Mouse (Mus musculus) frontal cortex, postnatal 25 days (tissue): ENCODE results near the gene Gm45711.
"Not testable (repeated sequence)": the region's sequence is repeated elsewhere in the genome, so short reads cannot be mapped to it uniquely, and the experiment has no call there.

Source experiments
- DNase-seq, 2 experiments: peaks; one replicate each; pipeline ENCODE4 v3.0.0; 2022; ENCODE audit warnings: low spot score in 2 of 2

Gm45711 gene

DNA sequence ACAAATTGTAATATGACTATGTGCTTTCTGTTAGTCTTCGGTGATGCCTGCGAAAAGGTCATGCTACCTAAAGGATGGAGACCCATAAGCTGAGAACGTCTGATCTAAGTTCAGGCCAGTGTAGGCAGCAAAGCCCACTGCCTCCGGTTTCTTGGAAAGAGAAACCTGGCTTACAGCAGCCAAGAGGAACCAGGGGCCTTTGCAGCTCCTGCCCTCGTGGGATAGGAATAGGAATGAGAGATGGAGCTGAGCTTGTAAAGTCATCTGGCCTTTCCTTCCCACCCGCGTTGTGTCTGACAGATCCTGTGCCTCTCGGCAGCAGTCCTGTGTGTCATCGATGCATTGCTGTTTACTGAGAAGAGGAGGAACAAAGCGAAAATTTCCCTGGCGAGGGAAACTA is 11.4 kb upstream of the Gm45711 start, which contains the start of gene Gm11020:
TSS of gene Gm11020 (plus strand) at position 301 of the 400 bp plus-strand sequence.
- not testable (repeated sequence) for DNase-seq

DNA sequence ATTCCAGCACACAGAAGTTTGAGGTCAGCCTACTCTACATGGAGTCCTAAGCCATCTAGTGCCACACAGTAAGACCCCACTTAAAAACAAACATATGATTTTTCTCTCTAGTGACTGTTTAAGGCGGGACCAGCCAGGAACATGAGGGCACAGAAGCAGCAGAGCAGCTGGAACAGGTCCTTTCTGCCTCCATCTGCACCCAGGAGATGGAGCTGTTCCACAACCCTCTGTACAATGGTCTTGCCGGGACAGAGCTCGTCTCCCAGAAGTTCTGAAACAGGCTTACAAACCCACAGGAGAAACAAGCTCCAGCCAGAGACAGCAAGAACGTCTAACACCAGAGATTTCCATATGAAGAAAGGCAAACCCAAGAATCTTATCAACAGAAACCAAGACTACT is 3.4 kb upstream of the Gm45711 start:
- DNase-seq, result no peak

DNA sequence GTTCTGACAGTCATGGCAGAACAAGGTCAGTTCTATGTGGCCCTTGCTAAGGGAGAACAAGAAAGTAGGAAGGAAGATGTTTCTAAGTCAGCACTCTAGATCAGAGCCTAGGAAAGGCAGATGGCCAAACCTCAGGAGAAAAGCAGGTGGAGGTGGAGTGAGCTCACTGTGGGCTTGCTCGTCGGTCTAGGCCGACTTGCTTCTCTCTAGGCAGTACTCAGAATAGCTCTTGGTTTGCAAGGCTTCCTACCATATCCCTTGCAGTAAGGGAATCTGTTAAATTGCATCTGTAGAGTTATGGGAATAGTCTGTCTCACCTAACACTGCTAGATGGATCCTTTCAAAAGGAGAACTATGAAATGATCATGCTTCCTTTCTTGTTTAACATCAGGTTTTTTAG is 2.1 kb upstream of the Gm45711 start:
- not testable (repeated sequence) for DNase-seq

DNA sequence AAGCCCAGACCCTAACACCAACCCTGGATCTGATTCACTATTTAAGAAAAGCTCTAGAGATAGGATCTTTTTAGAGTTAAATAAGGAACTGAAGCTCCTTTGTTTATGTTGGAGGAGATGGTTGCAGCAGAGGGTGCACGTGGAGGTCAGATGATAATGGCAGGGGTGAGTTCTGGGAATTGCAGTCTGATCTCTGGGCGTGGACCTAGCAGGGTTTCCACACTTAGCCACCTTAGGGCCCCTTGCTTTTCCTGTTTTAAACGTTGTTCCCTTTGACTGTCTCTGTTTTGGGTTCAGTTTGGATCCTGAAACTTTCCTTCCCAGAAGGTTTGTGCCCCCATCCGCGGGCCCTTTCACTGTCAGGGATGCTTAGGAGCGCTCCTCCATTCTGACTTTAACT is 1.5 kb downstream of the Gm45711 start:
- not testable (repeated sequence) for DNase-seq

DNA sequence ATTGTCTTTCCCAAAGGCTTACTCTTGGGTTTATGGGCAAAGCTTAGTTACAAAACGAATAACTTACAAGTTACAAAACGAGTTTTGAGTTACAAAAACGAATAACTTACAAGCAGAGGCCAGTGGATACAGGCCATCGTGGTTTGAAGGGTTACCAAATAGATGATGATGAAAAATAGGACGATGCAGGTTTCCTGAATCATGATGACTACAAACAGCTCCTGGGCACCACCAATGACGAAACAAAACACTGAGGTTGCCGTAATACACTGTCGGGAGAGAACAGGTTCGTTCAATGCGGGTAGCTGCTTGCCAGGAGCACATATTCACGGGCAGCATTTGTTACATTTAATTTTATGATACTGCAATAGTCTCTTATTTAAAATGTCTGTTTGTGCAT is 4.9 kb downstream of the Gm45711 start:
- DNase-seq, result no peak

DNA sequence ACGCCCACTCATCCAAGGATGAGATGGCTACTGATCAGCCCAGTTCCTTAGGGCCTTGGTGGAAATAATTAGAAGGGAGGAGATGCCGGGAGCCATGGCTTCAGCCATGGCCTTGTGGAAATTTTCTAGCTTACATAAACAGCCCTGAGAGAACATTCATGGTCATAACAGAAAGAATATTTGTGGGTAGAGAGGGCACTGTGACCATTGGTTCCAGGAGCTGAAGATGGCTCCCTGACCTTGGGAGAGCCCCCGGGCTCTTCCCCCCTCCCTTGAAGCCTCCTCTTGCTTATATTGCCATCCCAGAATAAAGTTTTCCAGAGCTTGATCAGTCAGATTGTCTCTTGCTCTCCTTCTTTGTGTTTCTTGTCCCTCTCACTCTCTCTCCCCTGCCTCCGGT is 7.3 kb downstream of the Gm45711 start:
- not testable (repeated sequence) for DNase-seq

DNA sequence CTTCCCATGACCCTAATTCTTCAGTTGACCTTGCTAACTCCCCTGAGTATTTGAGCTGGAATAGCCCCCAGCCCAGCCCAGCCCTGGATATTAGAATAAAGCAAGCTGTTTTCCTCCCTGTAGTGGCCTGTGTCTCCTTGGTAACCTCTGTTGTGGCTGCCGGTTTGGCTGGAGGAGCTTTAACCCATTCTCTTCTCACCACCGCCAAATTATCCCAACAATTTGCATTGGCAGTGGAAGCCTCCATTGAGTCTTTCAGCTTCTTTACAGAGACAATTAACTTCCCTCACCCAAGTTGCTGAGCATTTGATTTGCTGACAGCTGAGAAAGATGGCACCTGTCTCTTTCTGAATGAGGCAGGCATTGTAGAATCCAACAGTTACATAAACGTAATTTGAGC is 8.3 kb downstream of the Gm45711 start:
- not testable (repeated sequence) for DNase-seq

DNA sequence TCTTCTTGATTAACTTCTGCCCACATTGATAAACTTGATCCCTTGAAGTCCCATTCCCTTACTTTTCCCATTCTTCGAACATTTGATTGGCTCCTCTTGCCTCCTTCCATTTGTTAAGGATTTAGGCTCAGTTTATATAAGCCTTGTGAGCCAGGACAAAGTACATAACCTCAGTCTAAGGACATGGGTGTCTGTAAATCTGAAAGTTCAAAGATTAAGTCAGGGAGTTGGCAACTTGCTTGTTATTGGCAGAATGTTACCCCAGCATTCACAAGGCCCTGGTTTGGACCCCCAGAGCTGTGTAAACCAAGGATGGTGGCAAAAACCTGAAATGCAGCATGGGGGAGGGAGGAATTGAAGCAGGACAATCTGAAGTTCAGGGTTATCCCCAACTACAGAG is 15.5 kb downstream of the Gm45711 start:
- no peak for DNase-seq

DNA sequence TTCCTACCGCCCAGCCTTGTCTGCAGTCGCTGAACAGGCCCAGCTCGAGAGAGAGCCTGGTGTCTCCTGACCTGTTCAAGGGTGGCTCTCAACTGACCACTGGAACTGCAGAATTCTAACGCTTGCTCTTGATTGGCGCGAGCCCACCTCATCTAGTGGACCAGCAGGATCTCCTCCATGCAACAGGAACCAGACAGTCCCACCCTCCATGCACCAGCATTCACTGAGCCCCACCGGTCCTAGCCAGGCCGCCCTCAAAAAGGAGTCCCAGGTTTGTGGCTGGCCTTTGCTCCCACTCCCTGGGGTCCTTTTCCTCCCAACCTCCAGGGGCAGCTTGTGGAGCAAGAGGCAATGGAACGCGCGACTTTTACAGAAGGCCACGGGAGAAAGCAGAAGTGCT is 16.8 kb downstream of the Gm45711 start, which contains the start of gene Cmtm2a:
TSS of gene Cmtm2a (minus strand) at position 101 of the 400 bp plus-strand sequence.
- not testable (repeated sequence) for DNase-seq

DNA sequence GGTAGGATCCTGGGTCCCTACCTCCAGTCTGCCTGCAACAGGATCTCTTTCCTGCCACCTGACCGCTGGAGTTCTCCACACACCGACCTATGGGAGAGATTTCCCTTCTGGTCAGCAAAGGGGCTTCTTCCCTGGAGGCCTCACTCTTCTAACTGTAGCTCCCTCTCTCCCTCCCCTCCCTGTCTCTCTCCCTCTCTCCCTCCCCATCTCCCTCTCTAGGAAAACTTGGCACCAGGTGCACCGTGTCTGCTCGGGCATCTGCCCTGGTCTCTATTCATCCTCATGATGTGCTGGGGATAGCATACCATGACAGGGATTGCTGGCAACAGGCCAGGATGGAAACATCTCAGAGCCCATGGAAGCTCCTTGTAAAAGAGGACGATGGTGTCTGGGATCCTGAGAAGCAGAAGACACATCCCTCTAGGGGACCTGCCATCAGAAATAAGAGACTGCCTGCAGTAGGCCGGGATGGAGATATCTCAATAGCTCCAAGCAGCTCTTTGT is 40.9 kb downstream of the Gm45711 start:
- no peak for DNase-seq

DNA sequence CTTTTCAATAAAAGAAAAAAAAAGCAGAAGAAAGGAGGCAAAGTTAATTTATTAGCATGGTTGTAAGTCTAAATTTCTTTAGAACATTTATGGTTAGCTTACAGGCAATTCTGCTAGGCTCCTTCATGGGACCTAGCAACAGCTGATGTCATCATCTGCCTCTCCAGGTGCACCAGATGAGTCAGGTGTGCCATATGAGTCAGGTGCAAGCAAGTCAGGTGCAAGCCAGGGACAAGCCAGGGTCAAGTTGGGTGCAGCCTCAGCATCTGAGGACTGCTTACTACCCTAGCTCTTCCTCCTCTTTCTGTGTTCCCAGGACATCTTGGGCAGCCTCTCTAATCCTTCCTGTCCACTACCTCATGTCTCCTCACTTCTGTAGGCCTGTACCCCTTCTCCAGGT is 41.5 kb downstream of the Gm45711 start:
- DNase-seq, result no peak

DNA sequence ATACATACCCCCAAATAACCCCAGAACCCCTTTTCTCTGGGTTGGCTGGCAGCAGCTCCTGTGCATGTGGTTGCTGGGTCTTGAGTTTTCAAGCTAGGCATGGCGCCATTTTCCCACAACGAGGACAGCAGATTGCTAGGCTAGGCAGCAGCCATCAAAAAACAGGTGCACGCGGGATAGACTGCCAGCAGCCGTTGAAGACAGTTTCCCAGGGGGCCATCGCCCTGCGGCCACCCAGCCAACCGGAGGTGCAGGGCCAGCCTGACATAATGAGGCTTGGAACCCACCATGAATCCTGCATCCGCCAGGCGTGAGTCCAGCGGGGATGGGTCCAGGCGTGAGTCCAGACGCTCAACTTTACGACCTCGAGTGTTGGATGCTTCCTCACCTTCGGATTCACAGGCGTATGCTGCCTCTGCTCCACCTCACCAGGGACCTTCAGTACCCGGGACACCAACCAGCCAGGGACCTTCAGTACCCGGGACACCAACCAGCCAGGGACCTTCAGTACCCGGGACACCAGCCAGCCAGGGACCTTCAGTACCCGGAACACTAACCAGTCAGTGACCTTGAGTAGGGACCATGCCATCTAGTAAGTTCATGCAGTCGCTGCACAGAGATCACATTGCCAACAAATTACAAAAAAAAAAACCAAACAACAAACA is 45.5 kb downstream of the Gm45711 start:
- not testable (repeated sequence) for DNase-seq

DNA sequence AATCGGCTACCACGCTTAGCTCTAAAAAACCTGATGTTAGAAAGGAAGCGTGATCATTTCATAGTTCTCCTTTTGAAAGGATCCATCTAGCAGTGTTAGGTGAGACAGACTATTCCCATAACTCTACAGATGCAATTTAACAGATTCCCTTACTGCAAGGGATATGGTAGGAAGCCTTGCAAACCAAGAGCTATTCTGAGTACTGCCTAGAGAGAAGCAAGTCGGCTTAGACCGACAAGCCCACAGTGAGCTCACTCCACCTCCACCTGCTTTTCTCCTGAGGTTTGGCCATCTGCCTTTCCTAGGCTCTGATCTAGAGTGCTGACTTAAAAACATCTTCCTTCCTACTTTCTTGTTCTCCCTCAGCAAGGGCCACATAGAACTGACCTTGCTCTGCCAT is 48.1 kb downstream of the Gm45711 start:
- not testable (repeated sequence) for DNase-seq

DNA sequence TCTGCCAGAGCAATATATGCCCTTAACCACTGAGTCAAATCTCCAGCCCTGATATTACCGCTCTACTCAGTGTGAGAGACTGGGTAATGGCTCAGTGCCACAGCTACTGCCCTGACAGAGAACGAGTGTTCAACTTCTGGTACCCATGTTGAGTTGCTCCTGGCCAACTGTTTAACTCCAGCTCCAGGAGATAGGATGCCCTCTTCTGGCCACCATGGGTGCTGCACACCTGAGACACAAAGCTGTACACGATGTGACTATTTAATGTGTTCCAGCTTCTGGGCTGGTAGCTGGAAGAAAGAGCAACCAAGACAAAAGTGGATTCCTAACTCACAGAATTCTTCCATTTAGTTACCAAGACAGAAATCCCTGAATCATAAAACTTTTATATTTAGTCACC is 56.9 kb downstream of the Gm45711 start:
- no peak for DNase-seq

DNA sequence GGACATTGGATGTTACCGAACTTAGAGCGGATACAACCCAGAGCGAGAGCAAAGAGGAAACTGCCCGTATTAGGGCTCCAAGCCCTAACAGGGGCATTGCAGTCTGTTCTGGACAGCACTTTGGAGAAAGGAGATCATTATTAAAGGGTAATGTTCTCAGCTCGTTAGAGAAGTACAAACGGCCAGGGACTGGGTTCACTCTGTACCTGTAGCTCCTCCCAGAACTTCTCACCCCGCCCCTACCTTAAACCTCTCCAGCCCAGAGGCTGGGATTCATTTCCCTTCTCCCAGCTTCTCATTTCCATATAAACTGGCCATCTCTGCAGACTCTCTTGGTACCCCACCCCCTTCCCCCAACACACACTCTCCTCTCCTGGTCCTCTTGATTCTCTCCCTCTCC is 58.4 kb downstream of the Gm45711 start:
- DNase-seq, result no peak

DNA sequence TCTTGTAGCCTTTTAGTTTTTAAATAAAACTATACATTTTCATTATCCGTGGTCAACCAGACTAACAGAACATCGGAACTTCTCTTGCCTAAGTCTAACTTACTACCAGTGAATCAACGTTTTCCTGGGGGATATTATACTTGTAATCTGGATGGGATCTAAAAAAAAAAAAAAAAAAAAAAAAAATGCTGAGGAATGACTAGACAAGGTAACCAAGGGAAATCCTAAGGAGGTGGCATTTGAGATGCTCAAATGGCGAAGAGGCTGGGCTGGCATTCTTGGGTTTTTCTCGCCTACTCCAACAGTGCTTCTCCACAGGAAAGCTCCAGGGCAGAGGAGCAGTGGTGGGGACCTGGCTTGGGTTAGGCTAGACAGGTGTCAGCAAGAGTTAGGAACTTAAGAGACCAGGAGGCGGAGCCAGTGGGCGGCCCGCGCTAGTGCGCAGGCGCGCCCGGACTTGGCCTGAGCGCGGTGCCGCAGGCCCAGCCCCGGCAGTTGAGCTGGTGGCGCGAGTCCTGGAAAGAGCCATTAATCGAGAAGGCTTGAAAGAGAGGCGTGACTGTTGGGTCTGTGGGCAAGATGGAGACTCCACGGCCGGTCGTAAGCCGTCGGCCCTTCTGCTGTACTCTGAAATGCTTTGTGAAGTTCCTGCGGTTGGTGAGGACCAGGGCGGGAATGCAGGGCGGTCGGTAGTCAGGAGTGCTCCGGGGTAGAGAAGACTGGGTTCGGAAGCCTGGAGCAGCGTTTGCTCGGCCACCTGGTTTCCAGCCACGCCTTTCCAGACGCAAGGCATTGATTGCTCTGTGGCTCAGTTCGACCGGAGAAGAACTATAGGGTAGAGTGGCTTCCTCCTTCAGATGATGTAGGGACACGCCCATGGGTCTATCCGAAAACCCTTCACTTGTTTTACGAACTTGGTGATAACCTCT is 59.2 kb downstream of the Gm45711 start, which contains the start of gene Cklf:
TSS of gene Cklf (plus strand) at position 423 of the 929 bp plus-strand sequence.
- DNase-seq, result peak; percentile 57 to 59

DNA sequence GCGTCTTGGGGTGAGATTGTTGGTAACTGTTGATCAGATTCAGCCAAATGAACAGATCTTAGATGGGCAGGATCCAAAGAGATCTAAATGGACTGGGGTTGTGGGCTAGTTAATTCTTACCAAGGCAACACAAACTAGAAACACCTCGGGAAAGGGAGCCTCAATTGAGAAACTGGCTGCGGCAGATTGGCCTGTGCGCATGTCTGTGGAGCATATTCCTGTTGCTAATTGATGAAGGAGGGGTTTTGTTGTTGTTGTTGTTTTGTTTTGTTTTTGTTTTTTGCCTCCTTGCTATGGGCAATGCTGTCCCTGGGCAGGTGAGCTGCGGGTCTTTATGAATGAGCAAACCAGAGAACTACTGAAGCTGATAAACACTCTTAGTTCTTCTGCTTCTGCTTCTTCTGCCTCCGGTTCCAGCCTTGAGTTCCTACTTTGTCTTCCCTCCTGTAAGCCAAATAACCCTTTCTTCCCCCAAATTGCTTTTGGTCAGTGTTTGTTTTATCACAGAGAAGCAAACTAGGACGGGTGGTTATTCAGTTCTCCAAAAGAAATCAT is 60.4 kb downstream of the Gm45711 start:
- DNase-seq, result no peak

DNA sequence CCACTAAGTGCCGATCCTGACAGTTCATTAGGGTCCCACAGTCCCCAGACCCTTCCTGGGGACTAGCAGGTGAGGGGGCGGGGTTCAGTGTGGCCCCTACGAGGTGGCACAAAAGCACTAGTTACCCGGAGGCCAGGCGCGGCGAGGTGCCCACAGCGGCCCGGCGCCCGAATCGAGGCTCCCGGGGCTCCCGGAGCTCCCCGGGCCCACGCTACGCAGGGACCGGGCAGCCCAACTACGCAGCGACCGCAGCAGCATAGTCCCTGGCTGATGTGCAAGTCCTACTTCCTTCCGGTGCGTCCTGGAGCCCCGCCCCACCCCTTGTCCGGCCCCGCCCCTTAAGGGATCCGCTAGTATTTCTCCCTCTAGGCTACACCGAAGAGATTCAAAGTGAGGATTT is 61.6 kb downstream of the Gm45711 start, which contains the start of gene Tk2:
TSS of gene Tk2 (minus strand) at position 283 of the 400 bp plus-strand sequence.
- peak; percentile 52 to 68 for DNase-seq

DNA sequence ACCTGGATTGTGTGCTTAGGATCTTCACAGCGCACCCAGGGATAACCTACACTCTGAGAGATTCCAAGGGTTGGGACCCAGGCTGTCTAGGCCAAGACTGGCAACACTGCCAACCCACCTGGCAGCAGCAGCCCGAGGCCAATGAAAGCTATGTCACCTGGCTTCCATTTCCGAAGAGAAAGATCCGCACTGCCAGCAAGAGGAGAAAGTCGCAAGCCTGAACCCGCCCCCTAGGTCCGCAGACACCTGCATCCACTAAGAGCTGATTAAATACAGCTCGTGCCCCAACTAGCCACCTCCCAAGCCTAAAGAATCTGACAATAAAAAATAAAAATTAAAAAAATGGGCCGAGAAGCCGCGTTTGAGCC is 62.0 kb downstream of the Gm45711 start:
- DNase-seq, result no peak

DNA sequence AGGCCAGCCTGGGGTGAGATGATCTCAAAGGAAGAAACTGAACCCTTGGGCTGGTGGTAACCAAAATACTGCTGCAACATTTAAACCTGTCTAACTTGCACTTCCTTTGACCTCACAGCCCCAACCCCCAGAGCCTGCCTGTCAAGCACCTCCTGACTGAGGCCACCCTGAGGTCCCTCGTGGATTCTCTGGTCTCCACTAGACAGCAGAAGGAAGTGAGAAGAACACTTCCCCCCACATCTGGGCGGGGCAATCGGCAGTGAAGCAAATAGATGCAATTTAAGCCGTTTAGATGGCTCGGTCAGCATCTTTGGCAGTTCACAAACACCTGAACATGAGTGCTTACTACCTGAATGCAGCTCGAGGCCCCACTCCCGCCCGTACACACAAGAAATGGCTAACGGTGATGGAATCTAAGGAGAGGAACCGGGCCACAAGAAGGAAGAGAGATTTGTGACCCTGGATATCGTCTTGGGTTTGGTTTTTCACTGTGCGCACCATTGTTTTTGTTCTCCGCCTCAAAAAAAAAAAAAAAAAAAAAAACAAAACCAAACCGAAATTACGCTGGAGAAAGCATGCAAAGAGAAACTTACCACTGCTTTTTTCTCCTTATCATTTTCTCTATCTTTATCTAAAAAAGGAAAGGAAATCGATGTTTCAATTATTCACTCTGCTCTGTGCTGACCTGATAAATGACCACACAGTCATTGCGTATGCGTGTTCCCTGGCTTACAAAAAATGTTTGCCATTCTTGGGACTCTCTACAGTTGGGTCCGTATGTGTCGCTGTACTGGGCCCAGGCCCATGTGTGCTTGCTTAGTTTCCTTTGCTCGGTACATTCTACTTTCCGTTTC is 62.6 kb downstream of the Gm45711 start:
- DNase-seq, result no peak

DNA sequence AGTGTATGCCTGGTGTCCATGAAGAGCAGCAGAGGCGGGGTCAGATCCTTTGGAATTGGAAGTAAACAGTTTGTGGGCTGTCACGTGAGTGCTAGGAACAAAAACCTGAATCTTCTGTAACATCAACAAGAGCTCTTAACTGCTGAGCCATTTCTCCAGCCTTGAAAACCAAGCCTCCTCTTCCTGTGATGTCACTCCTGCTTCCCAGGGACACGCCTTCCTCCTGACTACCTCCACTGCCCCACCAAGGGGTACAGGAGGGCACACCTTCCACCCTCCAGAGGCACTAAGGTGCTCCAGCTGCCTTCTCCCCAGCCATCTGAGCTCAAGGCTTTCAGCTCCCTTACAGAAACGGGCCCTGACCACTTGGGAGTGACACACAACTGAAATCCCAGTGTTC is 63.3 kb downstream of the Gm45711 start:
- DNase-seq, result no peak
